Mouse (Mus musculus) stomach, postnatal 0 days (tissue): ENCODE data around the gene Lrrc3. TPM values are rescaled to one million over a fixed set of nuclear protein-coding genes. Genes with fewer than 3 reads are reported as not detected.

Experiments
- ATAC-seq: fragments of 200-750 bp; cut with Nextera tagmentation; 2 replicates; pipeline ENCODE4 v1.8.0; 2017; ENCODE audit not compliant: low FRiP score, low TSS enrichment
- DNase-seq: peaks from one replicate; pipeline ENCODE4 v3.0.0-alpha.2; 2016; ENCODE audit warnings: low spot score
- H3K27ac ChIP-seq: fragments of 300-500 bp; sonication (generic); replicated peaks from 2 replicates; pipeline ENCODE4 v1.5.1; 2014; ENCODE audit warnings: mild to moderate bottlenecking, control low read depth
- H3K27me3 ChIP-seq: fragments of 300-500 bp; sonication (generic); 2 replicates; pipeline ENCODE4 v1.6.1; 2014; ENCODE audit warnings: low read length; ENCODE audit not compliant: control insufficient read depth, insufficient read depth
- H3K36me3 ChIP-seq: fragments of 300-500 bp; sonication (generic); 2 replicates; pipeline ENCODE4 v1.6.1; 2014; ENCODE audit warnings: low read length, mixed read lengths; ENCODE audit not compliant: control insufficient read depth, insufficient read depth
- H3K4me1 ChIP-seq: fragments of 300-500 bp; sonication (generic); replicated peaks from 2 replicates; pipeline ENCODE4 v1.6.1; 2014; ENCODE audit warnings: antibody characterized with exemption; ENCODE audit not compliant: control insufficient read depth, insufficient read depth
- H3K4me2 ChIP-seq: fragments of 300-500 bp; sonication (generic); replicated peaks from 2 replicates; pipeline ENCODE4 v1.6.1; 2014; ENCODE audit warnings: low read depth, mild to moderate bottlenecking, control low read depth, moderate library complexity
- H3K4me3 ChIP-seq: fragments of 300-500 bp; sonication (generic); 2 replicates; pipeline ENCODE4 v1.5.1; 2014; ENCODE audit warnings: low read depth, low read length, control low read depth
- H3K9ac ChIP-seq: fragments of 300-500 bp; sonication (generic); 2 replicates; pipeline ENCODE4 v1.6.1; 2014; ENCODE audit warnings: mild to moderate bottlenecking, low read length, control low read depth, mixed read lengths
- H3K9me3 ChIP-seq: fragments of 300-500 bp; sonication (generic); 2 replicates; pipeline ENCODE4 v1.6.1; 2016; ENCODE audit warnings: low read length; ENCODE audit not compliant: control insufficient read depth
- CTCF ChIP-seq: IDR thresholded peaks from 2 replicates; pipeline ENCODE4 v1.5.1; 2016; ENCODE audit warnings: antibody characterized with exemption, low read depth, mild to moderate bottlenecking, moderate library complexity
- EP300 ChIP-seq: optimal IDR thresholded peaks from 2 replicates; pipeline ENCODE3; 2016; ENCODE audit warnings: antibody characterized with exemption
- WGBS: fragments of 180-500 bp; shearing (Covaris S2); extraction: QIAGEN DNeasy Blood & Tissue Kit; methylation state at CpG from one replicate; pipeline ENCODE4 v1.1.7; 2014; 5-methylcytosine and 5-hydroxymethylcytosine counted together
- polyA plus RNA-seq: library from polyadenylated mRNA; unstranded; fragments of >200 nt; fragmentation: Nextera tagmentation; extraction: Ambion mirVana; gene quantifications from 2 replicates; pipeline ENCODE4 v1.2.1, GENCODE M21; 2015

Gene Lrrc3
- polyA plus RNA-seq, 1 experiment from 2014 or later, result 3.3 TPM

GRCm38 (mm10) chr10:77864762-77865143, 37.6 kb downstream of the Lrrc3 start:
- Histone ChIP-seq H3K27ac (0 out of 2 replicates have a peak overlapping the region, but pooled peaks have one; percentile 40), H3K4me2 (peak overlapping the region; percentile 49), H3K9ac (no peak overlapping the region), H3K9me3 (no peaks in the 10 kb centered on the region), H3K4me1 (no peaks in the 10 kb centered on the region), H3K36me3 (no peaks in the 10 kb centered on the region), H3K27me3 (no peaks in the 10 kb centered on the region), H3K4me3 (peak overlapping the region; percentile 27)
- TF ChIP-seq CTCF (no peak), EP300 (no peak)
- WGBS, result 29% methylated on average over 11 of the region's 11 CpGs
- no peak for ATAC-seq
- DNase-seq, result no peak

GRCm38 (mm10) chr10:77864067-77864761, 38.1 kb downstream of the Lrrc3 start:
- DNase-seq (peak; percentile 83), ATAC-seq (peak; percentile 95)
- Histone ChIP-seq H3K9ac (no peak overlapping the region), H3K27me3 (no peaks in the 10 kb centered on the region), H3K4me2 (peak overlapping the region; percentile 49), H3K27ac (peak overlapping the region; percentile 40; the same call in 1 of the 2 replicates), H3K4me3 (peak overlapping the region; percentile 27), H3K9me3 (no peaks in the 10 kb centered on the region), H3K4me1 (no peaks in the 10 kb centered on the region), H3K36me3 (no peaks in the 10 kb centered on the region)
- TF ChIP-seq CTCF (peak; percentile 52), EP300 (no peak)
- 34% methylated on average over 14 of the region's 14 CpGs for WGBS

- H3K4me2 ChIP-seq, result no peak within 1 kb of the TSS
- H3K36me3 ChIP-seq, result no peaks in the 10 kb centered on the region
- no peak within 1 kb of the TSS for H3K27ac ChIP-seq
- 52% methylated on average over 7 of the region's 7 CpGs for WGBS
- DNase-seq (no peak), ATAC-seq (no peak)
- no peak within 1 kb of the TSS for H3K9ac ChIP-seq
- H3K4me3 ChIP-seq, result no peak within 1 kb of the TSS
- no peaks in the 10 kb centered on the region for H3K9me3 ChIP-seq
- H3K27me3 ChIP-seq, result no peaks in the 10 kb centered on the region
- H3K4me1 ChIP-seq, result no peaks in the 10 kb centered on the region
- no peak for TF ChIP-seq EP300
- no peak for TF ChIP-seq CTCF
Measured at GRCm38 (mm10) chr10:77861675-77862074, 40.7 kb downstream of the Lrrc3 start, which contains the start of gene Gm3285. TSS of gene Gm3285 (plus strand) at chr10:77861975.

GRCm38 (mm10) chr10:77852559-77852958, 49.8 kb downstream of the Lrrc3 start, which contains the start of gene Gm10318:
TSS of gene Gm10318 (plus strand) at chr10:77852859.
- 61% methylated on average over 7 of the region's 9 CpGs for WGBS
- ATAC-seq, result 0 out of 2 replicates have a peak, but pooled peaks have one; percentile 21

More at GRCm38 (mm10) chr10:77852559-77852958, 49.8 kb downstream of the Lrrc3 start, which contains the start of gene Gm10318:
- H3K27ac ChIP-seq, result no peak within 1 kb of the TSS
- no peak within 1 kb of the TSS for H3K9ac ChIP-seq
- H3K4me2 ChIP-seq, result no peak within 1 kb of the TSS
- DNase-seq, result no peak
- no peak for TF ChIP-seq EP300
- no peak for TF ChIP-seq CTCF
- no peaks in the 10 kb centered on the region for H3K36me3 ChIP-seq
- no peaks in the 10 kb centered on the region for H3K27me3 ChIP-seq
- no peak within 1 kb of the TSS for H3K4me3 ChIP-seq
- no peaks in the 10 kb centered on the region for H3K9me3 ChIP-seq
- H3K4me1 ChIP-seq, result no peaks in the 10 kb centered on the region

Other genes with a start within 250 kb of the Lrrc3 start
- 0.67 and 0.74 TPM in 2 replicates for gene Tspear, start 216.0 kb downstream of the Lrrc3 start, polyA plus RNA-seq
- not detected in 2 replicates for gene Gm19402, start 211.8 kb downstream of the Lrrc3 start, polyA plus RNA-seq
- not detected in 2 replicates for gene Gm9508, start 205.3 kb downstream of the Lrrc3 start, polyA plus RNA-seq
- gene Gm10272, start 195.9 kb downstream of the Lrrc3 start, polyA plus RNA-seq, result not detected in 2 replicates
- gene Gm10024, start 191.1 kb downstream of the Lrrc3 start, polyA plus RNA-seq, result 0.18 TPM in 1 of 2 replicates, not detected in the other
- 0.56 and 0.64 TPM in 2 replicates for gene Gm10142, start 186.7 kb downstream of the Lrrc3 start, polyA plus RNA-seq
- 3.2 and 4.5 TPM in 2 replicates for gene Krtap12-1, start 181.9 kb downstream of the Lrrc3 start, polyA plus RNA-seq
- not detected in 2 replicates for gene Gm10100, start 176.1 kb downstream of the Lrrc3 start, polyA plus RNA-seq
- not detected in 2 replicates for gene Gm18596, start 159.9 kb downstream of the Lrrc3 start, polyA plus RNA-seq
- not detected in 2 replicates for gene Gm9736, start 151.2 kb downstream of the Lrrc3 start, polyA plus RNA-seq
- not detected in 2 replicates for gene Gm3233, start 142.9 kb downstream of the Lrrc3 start, polyA plus RNA-seq
- gene Gm3238, start 131.2 kb downstream of the Lrrc3 start, polyA plus RNA-seq, result not detected in 2 replicates
- not detected in 2 replicates for gene Gm7138, start 125.6 kb downstream of the Lrrc3 start, polyA plus RNA-seq
- not detected in 2 replicates for gene Gm3250, start 120.0 kb downstream of the Lrrc3 start, polyA plus RNA-seq
- gene Gm7137, start 114.3 kb downstream of the Lrrc3 start, polyA plus RNA-seq, result not detected in 2 replicates
- gene Gm9639, start 107.5 kb downstream of the Lrrc3 start, polyA plus RNA-seq, result not detected in 2 replicates
- not detected in 2 replicates for gene Gm19668, start 103.4 kb downstream of the Lrrc3 start, polyA plus RNA-seq
- gene Gm9507, start 90.7 kb downstream of the Lrrc3 start, polyA plus RNA-seq, result not detected in 2 replicates
- not detected in 2 replicates for gene Gm2696, start 87.9 kb downstream of the Lrrc3 start, polyA plus RNA-seq
- gene Krtap10-4, start 75.4 kb downstream of the Lrrc3 start, polyA plus RNA-seq, result not detected in 2 replicates
- not detected in 2 replicates for gene Krtap10-10, start 66.6 kb downstream of the Lrrc3 start, polyA plus RNA-seq
- gene Gm36176, start 55.7 kb downstream of the Lrrc3 start, polyA plus RNA-seq, result not detected in 2 replicates
- gene Gm10318, start 49.7 kb downstream of the Lrrc3 start, polyA plus RNA-seq, result not detected in 2 replicates
- gene Gm3285, start 40.6 kb downstream of the Lrrc3 start, polyA plus RNA-seq, result not detected in 2 replicates
- 0.61 and 0.85 TPM in 2 replicates for gene Trpm2, start 68.0 kb upstream of the Lrrc3 start, polyA plus RNA-seq
- 16.1 and 18.8 TPM in 2 replicates for gene 1810043G02Rik, start 76.0 kb upstream of the Lrrc3 start, polyA plus RNA-seq
- 82.4 and 86.1 TPM in 2 replicates for gene Pfkl, start 107.5 kb upstream of the Lrrc3 start, polyA plus RNA-seq
- 0.65 and 1.1 TPM in 2 replicates for gene Dnmt3l, start 139.4 kb upstream of the Lrrc3 start, polyA plus RNA-seq
- gene Aire, start 141.1 kb upstream of the Lrrc3 start, polyA plus RNA-seq, result 0.10 and 0.11 TPM in 2 replicates
- gene Icosl, start 166.8 kb upstream of the Lrrc3 start, polyA plus RNA-seq, result 4.8 and 5.6 TPM in 2 replicates